Mouse (Mus musculus) heart, embryonic 10.5 days (tissue): ENCODE measurements around the gene Tspan11. TPM values are rescaled to one million over a fixed set of nuclear protein-coding genes. Genes with fewer than 3 reads are reported as not detected.

Experiments
- DNase-seq: peaks from one replicate; pipeline ENCODE4 v3.0.0-alpha.2; 2017; ENCODE audit warnings: low spot score
- H3K27ac ChIP-seq: fragments of 300-500 bp; sonication (generic); 2 replicates; pipeline ENCODE4 v1.5.1; 2016; ENCODE audit warnings: mild to moderate bottlenecking
- H3K27me3 ChIP-seq: fragments of 300-500 bp; sonication (generic); 2 replicates; pipeline ENCODE4 v1.6.1; 2016; ENCODE audit warnings: mild to moderate bottlenecking; ENCODE audit not compliant: poor library complexity, insufficient read depth, severe bottlenecking
- H3K36me3 ChIP-seq: fragments of 300-500 bp; sonication (generic); 2 replicates; pipeline ENCODE4 v1.6.1; 2016; ENCODE audit warnings: mild to moderate bottlenecking, moderate library complexity
- H3K4me1 ChIP-seq: fragments of 300-500 bp; sonication (generic); 2 replicates; pipeline ENCODE4 v1.6.1; 2016; ENCODE audit warnings: mild to moderate bottlenecking
- H3K4me3 ChIP-seq: fragments of 300-500 bp; sonication (generic); 2 replicates; pipeline ENCODE4 v1.5.1; 2016; ENCODE audit warnings: mild to moderate bottlenecking, moderate library complexity
- H3K9me3 ChIP-seq: fragments of 300-500 bp; sonication (generic); 2 replicates; pipeline ENCODE4 v1.6.1; 2016; ENCODE audit warnings: mild to moderate bottlenecking, moderate library complexity
- WGBS: fragments of 180-500 bp; shearing (Covaris S2); methylation state at CpG from one replicate; pipeline ENCODE4 v1.1.7; 2016; 5-methylcytosine and 5-hydroxymethylcytosine counted together
- polyA plus RNA-seq: library from polyadenylated mRNA; unstranded; fragments of >200 nt; fragmentation: Nextera tagmentation; extraction: Ambion mirVana; gene quantifications from 2 replicates; pipeline ENCODE4 v1.2.1, GENCODE M21; 2016

Gene Tspan11
- polyA plus RNA-seq: 1.4 and 1.8 TPM in 2 replicates

GRCm38 (mm10) chr6:127887511-127888421 is at the start of gene Tspan11:
TSS of gene Tspan11 (plus strand) at chr6:127887589.
- Histone ChIP-seq H3K27me3 (peaks cover 33% of the 10 kb centered on the region), H3K9me3 (no peaks in the 10 kb centered on the region), H3K4me3 (peak within 1 kb of the TSS; percentile 66), H3K36me3 (no peaks in the 10 kb centered on the region), H3K27ac (peak within 1 kb of the TSS; percentile 82), H3K4me1 (peaks cover 25% of the 10 kb centered on the region)
- DNase-seq: no peak
- WGBS: 3% methylated on average over 36 of the region's 36 CpGs

- Histone ChIP-seq H3K27ac (no peak overlapping the region), H3K4me3 (no peak overlapping the region), H3K4me1 (peaks cover 8% of the 10 kb centered on the region; the same call in 1 of the 2 replicates), H3K36me3 (no peaks in the 10 kb centered on the region), H3K9me3 (no peaks in the 10 kb centered on the region), H3K27me3 (no peaks in the 10 kb centered on the region)
- WGBS: 80% methylated on average over 4 of the region's 4 CpGs
- DNase-seq: no peak
Measured at GRCm38 (mm10) chr6:127837910-127838309, 49.5 kb upstream of the Tspan11 start.

GRCm38 (mm10) chr6:127839538-127839937 is 47.9 kb upstream of the Tspan11 start:
- 91% methylated on average over 2 of the region's 2 CpGs for WGBS
- Histone ChIP-seq H3K27me3 (no peaks in the 10 kb centered on the region), H3K4me3 (no peak overlapping the region), H3K36me3 (no peaks in the 10 kb centered on the region), H3K4me1 (no peaks in the 10 kb centered on the region), H3K9me3 (no peaks in the 10 kb centered on the region), H3K27ac (no peak overlapping the region)
- DNase-seq: no peak

GRCm38 (mm10) chr6:127840171-127840570 is 47.2 kb upstream of the Tspan11 start:
- no peaks in the 10 kb centered on the region for H3K9me3 ChIP-seq
- no peaks in the 10 kb centered on the region for H3K36me3 ChIP-seq
- no peak overlapping the region for H3K27ac ChIP-seq
- WGBS: 88% methylated on average over 7 of the region's 7 CpGs
- no peak for DNase-seq
- no peaks in the 10 kb centered on the region for H3K4me1 ChIP-seq
- H3K27me3 ChIP-seq: no peaks in the 10 kb centered on the region
- no peak overlapping the region for H3K4me3 ChIP-seq

GRCm38 (mm10) chr6:127841326-127841725 is 46.1 kb upstream of the Tspan11 start:
- H3K9me3 ChIP-seq: no peaks in the 10 kb centered on the region
- 59% methylated on average over 7 of the region's 7 CpGs for WGBS
- no peak for DNase-seq

GRCm38 (mm10) chr6:127846521-127846920 is 40.9 kb upstream of the Tspan11 start:
- H3K36me3 ChIP-seq: no peaks in the 10 kb centered on the region
- WGBS: 73% methylated on average over 6 of the region's 6 CpGs
- H3K9me3 ChIP-seq: no peaks in the 10 kb centered on the region
- H3K4me1 ChIP-seq: no peaks in the 10 kb centered on the region
- DNase-seq: no peak
- no peak overlapping the region for H3K4me3 ChIP-seq
- no peaks in the 10 kb centered on the region for H3K27me3 ChIP-seq
- H3K27ac ChIP-seq: no peak overlapping the region

More at GRCm38 (mm10) chr6:127841326-127841725, 46.1 kb upstream of the Tspan11 start:
- Histone ChIP-seq H3K4me3 (no peak overlapping the region), H3K27ac (no peak overlapping the region), H3K4me1 (no peaks in the 10 kb centered on the region), H3K36me3 (no peaks in the 10 kb centered on the region), H3K27me3 (no peaks in the 10 kb centered on the region)

- WGBS: 62% methylated on average over 6 of the region's 6 CpGs
- Histone ChIP-seq H3K4me1 (peaks cover 11% of the 10 kb centered on the region; the same call in 1 of the 2 replicates), H3K4me3 (no peak overlapping the region), H3K27me3 (no peaks in the 10 kb centered on the region), H3K9me3 (no peaks in the 10 kb centered on the region), H3K27ac (no peak overlapping the region), H3K36me3 (no peaks in the 10 kb centered on the region)
- no peak for DNase-seq
Measured at GRCm38 (mm10) chr6:127849496-127849895, 37.9 kb upstream of the Tspan11 start.

GRCm38 (mm10) chr6:127851611-127852010 is 35.8 kb upstream of the Tspan11 start:
- H3K4me3 ChIP-seq: no peak overlapping the region
- peaks cover 13% of the 10 kb centered on the region; the same call in 1 of the 2 replicates for H3K4me1 ChIP-seq
- H3K27me3 ChIP-seq: no peaks in the 10 kb centered on the region
- 77% methylated on average over 4 of the region's 4 CpGs for WGBS
- no peaks in the 10 kb centered on the region for H3K36me3 ChIP-seq
- H3K9me3 ChIP-seq: no peaks in the 10 kb centered on the region
- H3K27ac ChIP-seq: no peak overlapping the region
- no peak for DNase-seq

GRCm38 (mm10) chr6:127853241-127853640 is 34.1 kb upstream of the Tspan11 start:
- no peak overlapping the region for H3K4me3 ChIP-seq
- H3K9me3 ChIP-seq: no peaks in the 10 kb centered on the region
- H3K36me3 ChIP-seq: no peaks in the 10 kb centered on the region
- no peaks in the 10 kb centered on the region for H3K27me3 ChIP-seq
- peaks cover 13% of the 10 kb centered on the region; the same call in 1 of the 2 replicates for H3K4me1 ChIP-seq
- WGBS: 91% methylated on average over 7 of the region's 7 CpGs
- no peak for DNase-seq
- H3K27ac ChIP-seq: 0 out of 2 replicates have a peak overlapping the region, but pooled peaks have one; percentile 8

GRCm38 (mm10) chr6:127853771-127854687 is 33.4 kb upstream of the Tspan11 start:
- 18% methylated on average over 16 of the region's 16 CpGs for WGBS
- Histone ChIP-seq H3K36me3 (no peaks in the 10 kb centered on the region), H3K4me3 (peak overlapping the region; percentile 23), H3K27me3 (no peaks in the 10 kb centered on the region), H3K4me1 (peaks cover 13% of the 10 kb centered on the region; the same call in 1 of the 2 replicates), H3K9me3 (no peaks in the 10 kb centered on the region), H3K27ac (peak overlapping the region; percentile 48; the same call in 1 of the 2 replicates)
- no peak for DNase-seq

GRCm38 (mm10) chr6:127854688-127855013 is 32.7 kb upstream of the Tspan11 start:
- Histone ChIP-seq H3K4me3 (no peak overlapping the region), H3K27me3 (no peaks in the 10 kb centered on the region), H3K4me1 (peaks cover 13% of the 10 kb centered on the region; the same call in 1 of the 2 replicates), H3K9me3 (no peaks in the 10 kb centered on the region), H3K36me3 (no peaks in the 10 kb centered on the region), H3K27ac (peak overlapping the region; percentile 25; the same call in 1 of the 2 replicates)
- DNase-seq: no peak
- WGBS: 92% methylated on average over 2 of the region's 2 CpGs

- no peaks in the 10 kb centered on the region for H3K27me3 ChIP-seq
- H3K4me1 ChIP-seq: peaks cover 13% of the 10 kb centered on the region; the same call in 1 of the 2 replicates
- no peaks in the 10 kb centered on the region for H3K36me3 ChIP-seq
- H3K27ac ChIP-seq: peak overlapping the region; percentile 1; the same call in 1 of the 2 replicates
- no peak for DNase-seq
- H3K9me3 ChIP-seq: no peaks in the 10 kb centered on the region
- 53% methylated on average over 9 of the region's 9 CpGs for WGBS
- H3K4me3 ChIP-seq: no peak overlapping the region
Measured at GRCm38 (mm10) chr6:127855711-127856295, 31.6 kb upstream of the Tspan11 start.
